Mouse (Mus musculus) cerebellum, adult 11-12 months (tissue): ENCODE results near the gene Gabbr2.

Experiments
- DNase-seq: peaks from one replicate; pipeline ENCODE4 v3.0.0; 2022

The Gabbr2 gene

GRCm38 (mm10) chr4:46752306-46752705 is 239.4 kb downstream of the Gabbr2 start:
- no peak for DNase-seq

DNA sequence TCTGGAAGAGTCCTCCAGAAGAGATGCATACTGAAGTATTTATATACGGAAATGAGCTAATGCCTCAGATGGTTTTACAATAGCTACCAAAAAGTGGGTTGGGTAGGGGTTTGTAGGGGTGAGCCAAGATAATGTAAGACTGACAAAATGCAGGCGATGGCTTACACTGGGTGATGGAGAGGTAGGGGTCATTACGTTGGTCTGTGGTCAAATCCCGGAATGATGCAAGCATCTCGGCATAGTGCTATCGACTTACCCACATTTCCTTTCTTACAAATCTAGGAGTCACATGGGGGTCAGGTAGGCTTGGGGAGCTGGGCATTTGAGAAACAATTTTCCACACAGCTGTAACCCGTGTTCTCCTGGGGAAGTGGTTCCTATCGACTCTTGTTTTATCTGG is 242.7 kb downstream of the Gabbr2 start:
- no peak for DNase-seq

DNA sequence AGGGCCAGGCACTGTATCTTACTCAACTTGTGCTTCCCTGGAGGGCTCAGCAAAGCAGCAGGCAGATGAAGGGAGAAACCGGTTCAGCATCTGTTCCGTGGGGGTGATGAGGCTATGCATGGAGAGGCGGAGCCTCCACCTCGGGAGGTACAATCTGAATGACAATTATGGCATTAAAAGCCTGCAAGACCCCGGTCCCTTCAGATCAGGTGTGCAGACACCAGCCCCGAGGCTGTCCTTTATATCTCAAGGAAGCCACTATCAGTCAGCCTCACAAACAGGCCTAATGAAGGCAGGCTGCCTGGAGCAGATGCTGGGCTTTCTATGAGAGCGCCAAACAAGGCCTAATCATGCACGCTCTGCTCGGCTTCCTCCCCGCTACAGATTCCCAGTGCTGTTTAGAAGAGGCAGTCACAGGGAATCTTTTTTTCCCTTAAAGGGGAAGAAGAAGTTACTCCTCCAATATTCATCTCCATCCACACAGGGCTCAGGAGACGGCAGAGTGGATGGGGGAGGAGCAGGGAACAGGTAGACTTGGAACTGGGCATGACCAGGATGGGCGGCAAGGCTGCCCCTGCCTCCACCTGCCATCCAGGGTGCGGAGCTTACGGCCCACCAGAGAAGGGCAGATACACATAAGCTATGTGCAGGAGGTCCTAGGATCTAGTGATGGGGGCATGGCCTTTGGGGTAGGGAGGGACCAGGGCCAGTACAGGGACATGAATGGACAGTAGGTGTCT is 244.5 kb downstream of the Gabbr2 start:
- DNase-seq = no peak

DNA sequence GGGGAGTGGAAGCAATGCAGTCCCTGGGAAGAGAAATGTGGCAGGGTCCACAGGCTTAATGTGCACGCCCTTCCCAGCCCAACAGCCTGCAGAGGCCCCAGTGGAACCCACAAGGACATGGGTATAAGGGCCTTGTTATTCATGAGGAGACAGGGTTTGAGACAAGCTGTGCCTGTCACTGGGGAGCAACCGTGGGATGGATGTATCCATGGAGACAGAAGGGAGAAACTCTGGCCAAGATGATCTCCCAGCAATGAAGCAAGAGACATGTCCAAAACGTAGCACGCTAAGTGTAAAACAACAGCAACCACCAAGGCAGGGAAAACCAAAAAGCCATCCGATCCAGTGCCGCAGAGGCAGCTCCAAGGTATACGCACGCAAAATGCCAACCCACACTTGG is 246.1 kb downstream of the Gabbr2 start:
- DNase-seq = no peak

DNA sequence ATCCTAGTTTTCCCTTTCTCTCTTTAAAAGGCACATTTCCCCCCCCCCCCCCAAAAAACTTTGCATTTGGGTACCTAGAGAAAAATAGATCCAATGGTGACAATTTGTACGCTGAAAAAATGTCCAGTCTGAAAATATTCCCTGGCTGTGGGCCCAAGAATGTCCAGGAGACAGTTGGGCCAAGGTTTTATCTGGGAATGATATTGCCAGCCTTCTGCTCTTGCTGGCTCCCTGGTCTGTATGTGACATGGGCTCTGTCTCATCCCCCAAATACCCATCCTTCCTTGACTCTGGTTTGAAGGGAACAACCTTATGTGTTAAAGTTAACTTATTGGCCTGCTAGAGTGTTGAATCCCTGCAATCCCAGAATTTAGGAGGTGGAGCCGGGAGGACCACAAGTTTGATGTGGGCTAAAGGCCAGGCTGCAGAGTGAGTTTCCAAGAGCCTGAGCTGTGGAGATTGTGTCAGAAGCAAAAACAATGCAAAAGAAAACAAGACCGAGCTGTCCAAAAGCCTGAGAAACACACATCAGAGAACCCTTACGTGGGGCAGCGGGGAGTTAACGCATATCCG is 247.0 kb downstream of the Gabbr2 start:
- DNase-seq = peak; percentile 79

DNA sequence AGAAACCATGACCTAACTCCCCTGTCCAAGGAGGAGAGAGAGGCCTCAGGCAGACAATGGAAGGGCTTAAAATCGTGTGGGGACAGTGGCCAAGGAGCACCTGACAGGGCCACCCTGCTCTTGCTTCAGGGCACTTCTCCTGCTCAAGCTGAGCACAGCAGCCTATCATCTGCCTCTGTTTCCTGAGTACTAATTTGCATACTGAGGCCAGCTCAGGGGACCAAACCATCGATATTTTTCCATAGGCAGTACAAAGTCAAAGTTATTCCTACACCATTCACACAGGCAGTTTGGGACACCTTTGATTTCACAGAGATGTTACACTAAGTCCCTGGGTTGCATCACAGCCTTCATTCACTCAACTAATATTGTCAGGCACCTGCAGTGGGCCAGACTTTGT is 249.1 kb downstream of the Gabbr2 start:
- DNase-seq = no peak

GRCm38 (mm10) chr4:46736910-46737511 is 254.7 kb downstream of the Gabbr2 start:
- DNase-seq = peak; percentile 61

- no peak for DNase-seq
These were observed 256.8 kb downstream of the Gabbr2 start for GRCm38 (mm10) chr4:46734906-46735305.

DNA sequence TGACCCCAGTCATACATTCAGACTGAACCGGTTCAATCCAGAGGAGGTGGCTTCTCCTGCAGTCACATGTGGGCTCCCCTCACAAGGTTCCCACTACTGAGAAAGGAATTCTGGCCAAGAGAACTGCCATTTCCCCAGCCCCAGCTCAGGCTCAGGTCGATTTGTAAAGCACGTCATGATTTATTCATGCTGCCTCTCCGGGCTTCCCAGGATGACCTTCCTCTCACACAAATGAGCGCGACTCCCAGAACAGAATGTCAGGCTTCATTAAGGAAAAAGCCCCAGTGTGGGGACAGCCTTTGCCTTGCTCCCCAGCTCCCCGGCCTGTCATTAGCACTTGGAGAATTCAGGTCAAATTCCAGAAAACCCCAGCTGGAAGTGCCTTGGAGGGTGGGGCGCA is 260.1 kb downstream of the Gabbr2 start:
- DNase-seq = no peak

GRCm38 (mm10) chr4:46729306-46730042 is 262.2 kb downstream of the Gabbr2 start:
- DNase-seq = no peak

DNA sequence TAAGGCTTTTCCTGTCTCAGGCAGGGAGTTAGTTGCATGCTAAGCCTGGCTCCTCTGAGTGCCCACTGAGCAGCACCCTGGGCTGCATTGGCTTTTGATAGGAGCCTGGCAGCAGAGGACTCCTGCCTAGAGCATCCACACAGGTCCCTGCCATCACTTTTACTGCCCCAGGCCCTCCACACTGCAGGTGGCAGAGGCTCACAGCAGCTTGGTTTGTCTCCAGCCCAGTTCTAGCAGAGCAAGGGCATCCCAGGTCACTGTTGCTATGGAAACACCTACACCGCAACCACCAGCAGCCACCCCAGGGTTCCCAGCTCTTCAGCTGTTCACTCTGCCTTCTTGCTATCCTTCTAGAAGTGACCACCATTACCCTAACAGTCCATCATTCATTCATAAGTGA is 263.4 kb downstream of the Gabbr2 start:
- peak; percentile 57 for DNase-seq

DNA sequence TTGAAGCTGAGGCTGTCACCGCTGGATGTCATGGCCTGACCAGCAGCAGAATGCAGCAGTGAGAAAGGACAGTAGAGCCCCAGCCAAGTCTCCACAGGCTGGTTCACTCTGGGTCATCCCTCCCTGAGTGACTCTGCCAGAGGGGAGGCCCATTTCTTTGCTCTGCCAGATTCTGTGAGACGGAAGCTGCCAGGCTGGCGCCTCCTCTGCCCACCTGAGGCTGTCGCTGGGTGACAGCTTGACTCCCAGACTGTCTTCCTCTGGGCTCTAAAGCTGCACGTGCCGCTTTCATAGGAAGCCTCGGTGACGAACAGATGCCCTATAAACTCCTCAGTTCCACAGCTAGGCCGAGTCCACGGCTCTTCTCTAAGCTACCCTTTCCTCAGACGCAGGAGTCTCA is 264.5 kb downstream of the Gabbr2 start:
- DNase-seq = peak; percentile 60

GRCm38 (mm10) chr4:46720821-46721557 is 270.7 kb downstream of the Gabbr2 start:
- DNase-seq = no peak

DNA sequence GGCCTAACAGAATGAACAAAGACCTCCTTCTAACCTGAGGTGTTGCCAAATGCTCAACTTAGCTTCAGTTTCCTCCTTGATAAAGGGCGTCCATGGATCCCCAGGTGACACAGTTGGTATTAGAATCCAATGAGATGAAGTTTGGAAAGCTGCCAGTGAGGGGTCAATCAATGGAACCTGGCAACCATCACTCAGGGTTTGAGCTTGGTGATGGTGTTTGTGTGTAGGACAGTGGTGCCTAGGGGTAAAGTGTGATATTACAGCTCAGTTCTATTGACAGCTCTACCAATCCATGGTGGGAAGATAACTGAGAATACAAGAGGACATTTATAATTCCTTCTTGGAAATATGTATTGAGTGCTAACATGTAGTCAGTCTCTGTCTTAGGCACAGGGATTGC is 271.6 kb downstream of the Gabbr2 start:
- no peak for DNase-seq

- no peak for DNase-seq
These were observed 273.0 kb downstream of the Gabbr2 start for GRCm38 (mm10) chr4:46718624-46719023.

GRCm38 (mm10) chr4:46717156-46717555 is 274.5 kb downstream of the Gabbr2 start:
- no peak for DNase-seq

GRCm38 (mm10) chr4:46716361-46716760 is 275.3 kb downstream of the Gabbr2 start:
- no peak for DNase-seq

DNA sequence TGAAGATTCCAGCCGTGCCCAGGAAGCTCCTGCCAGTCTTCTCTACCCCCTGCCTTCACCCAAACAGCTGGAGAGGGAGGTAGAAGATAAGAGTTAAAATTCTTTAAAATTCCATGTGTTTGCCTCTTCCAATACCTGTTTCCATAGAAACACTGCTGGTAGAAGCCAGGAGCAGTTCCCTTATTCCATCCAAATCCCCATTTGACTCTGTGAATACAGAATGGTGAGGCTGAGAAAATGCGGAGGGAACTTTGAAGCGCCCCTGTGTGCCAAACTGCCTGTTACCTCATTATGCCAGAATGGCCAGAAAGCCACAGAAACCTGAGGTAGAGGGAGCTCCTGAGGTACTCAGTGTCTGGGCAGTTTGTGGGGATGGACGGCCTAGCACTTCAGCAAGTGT is 281.1 kb downstream of the Gabbr2 start:
- DNase-seq = no peak

DNA sequence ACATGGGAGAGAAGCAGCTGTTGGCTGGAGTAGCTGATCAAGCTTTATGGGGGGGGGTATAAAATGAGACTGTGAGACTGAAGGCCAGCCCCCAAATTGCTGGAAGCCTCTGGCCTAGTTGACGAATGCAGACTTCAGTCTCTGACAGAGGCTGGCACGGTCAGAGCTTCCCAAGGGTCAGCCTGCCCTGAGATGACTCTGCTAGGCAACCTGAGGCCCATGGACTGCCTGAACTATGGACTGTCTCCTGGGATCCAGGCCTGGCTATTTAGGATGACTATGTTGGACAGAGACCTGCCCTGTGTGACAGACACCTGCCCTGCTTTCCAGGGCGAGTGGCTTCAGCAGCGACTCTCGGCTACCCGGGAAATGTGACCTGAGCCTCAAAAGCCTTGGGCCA is 281.7 kb downstream of the Gabbr2 start:
- no peak for DNase-seq

DNA sequence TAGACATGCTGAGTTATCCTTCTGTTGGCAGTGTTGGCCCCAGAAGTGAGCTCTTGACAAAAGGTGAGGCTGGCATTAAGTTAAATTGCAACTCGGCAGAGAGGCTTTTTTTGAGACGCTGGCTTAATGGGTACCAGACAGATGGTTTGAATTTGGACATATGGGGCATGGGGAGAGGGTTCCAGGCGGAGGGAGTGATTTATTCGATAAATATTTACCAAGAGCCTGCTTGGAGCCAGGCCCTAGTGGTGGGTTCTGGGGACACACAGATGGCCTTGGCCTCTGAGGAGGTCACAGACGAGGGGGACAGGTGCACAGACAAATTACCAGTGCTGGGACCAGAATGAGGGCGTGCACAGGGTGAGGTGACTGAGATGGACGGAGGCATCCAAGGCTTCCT is 282.2 kb downstream of the Gabbr2 start:
- DNase-seq = peak; percentile 93

GRCm38 (mm10) chr4:46705739-46706138 is 285.9 kb downstream of the Gabbr2 start:
- no peak for DNase-seq

DNA sequence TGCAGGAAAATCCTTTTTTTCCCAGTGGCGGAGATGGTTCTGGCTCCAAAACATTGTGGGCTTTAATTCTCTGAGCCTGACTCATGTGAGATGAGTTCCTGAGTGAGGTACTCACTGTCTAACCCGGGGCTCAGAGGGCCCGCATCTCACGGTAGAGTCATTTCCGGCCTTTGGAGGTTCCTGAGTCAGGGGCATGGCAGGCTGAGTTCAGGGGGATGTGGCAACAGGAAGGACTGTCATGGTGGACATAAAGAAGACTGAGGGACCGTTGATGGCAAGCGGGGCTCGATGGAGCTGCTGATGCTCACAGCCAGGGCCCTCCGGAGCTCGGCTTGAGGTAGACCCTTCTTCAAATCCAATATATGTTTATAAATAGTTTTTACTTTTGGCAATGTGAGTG is 288.5 kb downstream of the Gabbr2 start:
- DNase-seq = no peak

DNA sequence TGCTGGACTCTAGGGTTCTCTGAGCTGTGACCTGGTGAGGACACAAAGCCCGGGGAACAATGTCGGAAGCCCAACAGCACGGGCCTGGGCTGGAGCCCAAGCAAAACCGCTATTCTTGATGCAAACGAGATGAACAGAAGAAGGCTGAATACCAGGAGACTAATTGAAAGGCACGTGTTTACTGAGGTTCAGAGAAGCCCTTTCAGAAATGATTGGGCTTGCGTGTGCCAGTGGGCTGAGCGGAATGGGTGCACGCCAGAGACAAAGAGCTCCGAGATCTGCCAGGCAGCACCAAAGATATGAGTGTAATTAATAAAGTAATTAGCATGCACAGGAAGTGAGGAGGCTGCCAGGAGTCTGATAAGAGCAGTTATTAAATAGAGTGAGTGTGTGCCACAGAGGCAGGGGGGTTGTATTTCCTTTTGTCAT is 291.4 kb downstream of the Gabbr2 start:
- DNase-seq = no peak
